Mouse (Mus musculus): ENCODE data around the gene Vps37b.

DNA sequence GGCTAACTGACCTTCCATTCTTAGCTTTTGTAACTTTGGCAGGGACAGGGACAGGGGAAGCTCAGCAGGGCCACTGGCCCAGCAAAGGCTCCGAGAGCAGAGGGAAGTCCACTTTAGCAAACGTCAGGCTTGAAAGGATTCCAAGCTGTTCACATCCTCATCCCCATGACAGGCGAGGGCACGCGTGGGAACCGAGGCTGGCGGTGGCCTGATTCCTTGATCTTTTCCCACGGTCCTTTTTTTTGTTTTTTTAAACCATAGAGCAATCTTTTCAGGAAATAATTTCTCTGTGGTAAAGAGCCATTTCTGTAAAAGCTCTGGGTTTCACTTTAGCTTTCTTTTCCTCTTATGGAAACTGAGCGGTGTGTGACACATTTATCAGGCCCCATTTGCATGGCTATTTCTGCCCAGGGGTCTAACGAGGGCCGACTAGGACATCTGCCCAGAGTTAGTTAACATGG, 17.2 kb downstream of the Vps37b start:
- TF ChIP-seq CTCF (IDR thresholded peaks at IDR 0.05; ENCODE audit: control insufficient read depth, insufficient read depth, insufficient read length) (no peak), USF1 (IDR thresholded peaks at IDR 0.05; ENCODE audit: low read depth) (no peak), CEBPB (IDR thresholded peaks at IDR 0.05; ENCODE audit: low read depth) (no peak)

Measured in C2C12 (cell line).